Mouse (Mus musculus) gastrocnemius, adult 2 months (tissue): ENCODE data around the gene Zdhhc17. TPM values are rescaled to one million over a fixed set of nuclear protein-coding genes. Genes with fewer than 3 reads are reported as not detected.

Source experiments
- DNase-seq: peaks from one replicate; pipeline ENCODE4 v3.0.0; 2022
- H3K27ac ChIP-seq: fragments of 200-600 bp; 2 replicates; pipeline ENCODE4 v1.8.1; 2022; ENCODE audit warnings: mild to moderate bottlenecking
- H3K4me3 ChIP-seq: fragments of 200-600 bp; 2 replicates; pipeline ENCODE4 v1.8.1; 2022; ENCODE audit warnings: mild to moderate bottlenecking, moderate library complexity
- CTCF ChIP-seq: fragments of 200-600 bp; IDR thresholded peaks from 2 replicates; pipeline ENCODE4 v1.8.1; 2022; ENCODE audit warnings: antibody characterized with exemption, mild to moderate bottlenecking, moderate library complexity
- intact Hi-C: fragments of 180-260 bp; cut with DNase I; formaldehyde crosslinking; loops from one replicate; pipeline ENCODE4 v1.15.1; 2025
- long read RNA-seq, 2 experiments: library from polyadenylated mRNA; stranded (forward); transcript quantifications; one replicate each; pipeline ENCODE4 v2.0.0; 2021
- total RNA-seq, 2 experiments: library from RNA; stranded (reverse); gene quantifications; 2 replicates each; pipeline ENCODE4 v1.2.3; 2021

Zdhhc17 gene
- total RNA-seq: 10 to 100 TPM; 21.3 to 24.0 TPM
- long read RNA-seq, experiment 1, partial matches to known transcripts: 1 of 4 reads
- long read RNA-seq, experiment 1, other reads (novel, unspliced or antisense): 3 of 4 reads
- long read RNA-seq, experiment 2, partial matches to known transcripts: 1 of 1 reads
- long read RNA-seq, experiment 2, other reads (novel, unspliced or antisense): 0 of 1 reads

DNA sequence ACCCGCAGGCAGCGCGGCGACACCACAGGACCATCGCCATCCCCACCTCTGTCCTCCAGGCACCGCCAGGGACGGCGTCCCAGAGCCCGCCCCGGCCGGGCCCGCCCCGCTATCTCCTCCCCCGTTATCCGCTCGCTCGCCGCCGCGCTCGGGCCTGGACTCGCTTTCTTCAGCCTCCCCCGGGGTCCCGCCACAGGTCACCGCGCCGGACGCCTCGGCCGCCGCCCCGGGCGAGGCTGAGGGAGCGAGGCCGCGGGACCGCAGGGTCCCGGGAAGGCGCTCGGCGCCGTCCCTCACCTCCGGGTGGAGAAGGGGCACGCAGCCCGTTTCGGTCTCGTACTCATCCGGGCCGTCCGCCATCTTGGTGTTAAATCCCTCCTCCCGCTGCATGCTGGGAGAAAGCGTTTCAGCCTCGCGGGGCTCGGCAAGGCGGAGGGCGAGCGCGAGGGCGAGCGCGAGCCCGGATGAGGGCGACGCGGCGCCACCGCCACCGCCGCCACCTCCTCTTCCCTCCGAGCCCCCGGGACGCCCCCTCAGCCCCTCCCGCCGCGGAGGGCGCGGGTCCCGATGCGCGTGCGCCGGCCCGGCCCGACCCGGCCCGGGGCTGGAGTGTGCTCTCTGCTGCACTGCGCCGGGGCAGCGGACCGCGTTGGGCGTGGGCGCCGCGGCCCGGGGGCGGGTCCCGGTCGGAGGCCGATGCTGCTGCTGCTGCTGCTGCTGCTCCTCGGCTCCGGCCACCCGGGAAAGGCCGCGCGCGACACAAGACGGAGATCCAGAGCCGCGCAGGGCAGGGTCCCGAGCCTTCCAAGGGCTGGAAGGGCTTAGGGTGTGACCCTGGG is at the start of gene Zdhhc17:
Gene Zdhhc17, minus strand, starts transcription at position 500 of the 839 bp plus-strand sequence.
- H3K27ac ChIP-seq: peak within 1 kb of the TSS; percentile 100
- H3K4me3 ChIP-seq: peak within 1 kb of the TSS; percentile 90
- DNase-seq: peak; percentile 93
- TF ChIP-seq CTCF: peak; percentile 21; the same call in 1 of the 2 replicates
- intact Hi-C loops: loop anchor here (2.0 kb wide), 1 partner anchor 19 kb away; no protein-coding TSS in a partner anchor

DNA sequence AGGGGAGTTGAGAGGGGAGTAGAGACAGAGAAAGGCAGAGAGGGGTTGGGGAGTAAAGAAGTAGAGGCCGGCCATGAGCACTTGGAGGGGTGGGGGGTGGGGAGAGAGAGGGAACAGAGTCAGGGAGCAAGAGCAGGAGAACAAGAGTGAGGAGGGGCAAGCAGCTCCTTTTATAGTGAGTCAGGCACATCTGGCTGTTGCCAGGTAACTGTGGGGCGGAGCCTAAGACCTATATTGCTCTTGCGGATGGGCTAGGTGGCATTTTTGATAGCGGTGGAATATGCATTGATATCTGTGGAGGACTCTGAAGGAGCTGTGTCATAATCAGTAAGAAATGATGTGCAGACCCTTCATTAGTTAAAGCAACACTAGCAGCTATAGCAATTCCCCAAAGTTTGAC is 45.8 kb upstream of the Zdhhc17 start:
- no peak for DNase-seq
- no peak overlapping the region for H3K27ac ChIP-seq
- no peak overlapping the region for H3K4me3 ChIP-seq
- TF ChIP-seq CTCF: no peak
- intact Hi-C loops: no loop called here

DNA sequence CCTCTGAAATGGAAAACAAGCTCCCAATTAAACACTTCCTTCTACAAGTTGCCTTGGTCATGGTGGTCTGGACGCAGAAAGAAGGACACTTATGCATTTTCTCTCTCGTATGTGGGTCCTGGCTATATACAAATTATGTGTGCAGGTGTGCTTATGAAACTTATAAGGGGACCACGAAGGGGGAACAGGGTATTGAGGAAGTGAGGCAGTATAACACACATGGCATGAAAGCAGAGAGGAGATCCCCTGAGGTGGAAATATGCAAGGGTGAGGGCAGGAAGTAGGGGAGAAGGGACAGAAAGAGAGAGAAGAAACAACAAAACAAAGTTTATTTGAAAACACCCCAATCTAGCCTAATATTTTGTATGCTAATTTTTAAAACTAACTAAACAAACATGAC is 41.7 kb upstream of the Zdhhc17 start:
- no peak overlapping the region for H3K4me3 ChIP-seq
- no peak for DNase-seq
- no peak overlapping the region for H3K27ac ChIP-seq
- intact Hi-C loops: no loop called here
- no peak for TF ChIP-seq CTCF

DNA sequence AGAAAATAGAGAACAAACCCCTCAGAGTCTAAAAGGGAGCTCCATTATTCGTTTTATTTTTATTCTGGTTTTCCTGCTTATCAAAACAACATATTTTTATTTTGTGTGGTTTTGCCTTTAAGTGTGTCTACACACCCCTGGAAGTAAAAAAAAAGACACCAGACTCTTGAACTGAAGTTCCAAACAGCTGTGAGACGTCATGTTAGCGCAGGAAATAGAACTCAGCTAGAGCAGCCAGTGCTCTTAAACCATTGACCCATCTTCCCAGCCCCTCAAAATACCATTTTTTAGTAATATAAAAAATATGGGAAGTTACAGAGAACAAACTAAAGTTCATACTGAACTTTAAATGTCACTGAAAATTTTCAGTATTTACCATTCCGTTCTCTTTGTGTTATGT is 40.6 kb upstream of the Zdhhc17 start:
- Histone ChIP-seq H3K4me3 (no peak overlapping the region), H3K27ac (no peak overlapping the region)
- no peak for DNase-seq
- intact Hi-C loops: no loop called here
- TF ChIP-seq CTCF: no peak

DNA sequence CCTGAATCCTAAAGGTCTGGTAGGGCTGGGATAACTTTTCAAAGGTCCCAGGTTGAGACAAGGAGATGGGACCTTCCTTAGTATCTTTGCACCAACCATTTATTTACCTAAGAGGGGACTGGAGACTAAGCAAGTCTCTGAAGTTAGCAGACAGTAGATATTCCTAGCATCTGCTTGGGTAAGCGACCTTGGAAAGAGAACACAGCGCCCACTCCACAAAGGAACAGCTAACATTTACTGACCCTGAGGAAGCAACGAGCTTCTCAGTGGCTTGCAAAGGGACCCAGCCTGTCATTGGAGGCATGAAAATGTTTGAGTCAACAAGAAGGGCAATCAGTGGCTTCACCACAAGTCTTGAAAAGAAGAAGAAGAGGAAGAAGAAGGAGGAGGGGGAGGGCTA is 40.1 kb upstream of the Zdhhc17 start:
- intact Hi-C loops: no loop called here
- H3K27ac ChIP-seq: no peak overlapping the region
- no peak overlapping the region for H3K4me3 ChIP-seq
- TF ChIP-seq CTCF: no peak
- DNase-seq: no peak

DNA sequence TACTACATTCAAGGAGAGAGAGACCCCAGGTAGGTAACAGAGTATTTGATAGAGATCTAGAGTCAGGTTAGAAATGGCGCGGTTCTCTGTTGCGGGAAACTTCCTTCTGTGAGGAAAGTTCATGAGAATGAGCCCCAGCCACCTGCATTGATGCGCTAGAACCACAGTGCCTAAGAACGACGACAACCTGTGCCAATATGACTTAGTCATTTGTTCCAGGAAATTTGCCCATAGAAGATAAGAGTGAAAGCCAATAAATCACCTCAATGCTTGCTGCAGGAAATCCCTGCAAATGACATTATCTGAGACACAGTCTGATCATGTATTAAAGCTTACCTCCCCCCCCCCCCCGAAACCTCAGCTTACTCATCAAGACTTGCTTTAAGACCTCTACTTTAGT is 38.0 kb upstream of the Zdhhc17 start:
- no peak for DNase-seq
- H3K27ac ChIP-seq: no peak overlapping the region
- H3K4me3 ChIP-seq: no peak overlapping the region
- intact Hi-C loops: no loop called here
- TF ChIP-seq CTCF: no peak

DNA sequence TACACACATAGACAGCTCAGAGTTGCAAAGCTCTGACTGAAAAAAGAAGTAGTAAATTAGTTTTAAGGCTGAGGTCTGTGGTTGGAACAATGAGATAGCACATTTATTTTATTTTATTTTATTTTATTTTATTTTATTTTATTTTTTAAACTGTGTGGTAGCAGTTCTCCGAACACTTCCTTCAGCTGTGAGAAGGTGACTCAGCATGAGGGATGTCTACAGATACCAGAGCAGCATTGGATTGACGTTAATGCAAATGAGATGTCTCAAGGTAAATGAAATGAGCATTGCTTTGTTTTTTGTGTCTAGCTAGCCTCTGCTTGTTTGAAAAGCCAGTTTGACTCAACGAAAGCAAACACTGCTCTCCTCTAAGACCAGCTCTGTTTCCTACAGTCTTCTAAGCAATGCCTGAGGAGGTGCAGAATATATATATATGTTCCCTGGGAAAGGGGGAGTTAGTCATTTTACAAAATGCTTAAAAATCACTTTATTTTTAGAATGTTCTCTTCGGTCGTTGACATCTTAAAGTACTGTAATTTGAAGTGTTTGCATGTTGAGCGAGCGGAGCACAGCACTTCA is 30.2 kb upstream of the Zdhhc17 start:
- TF ChIP-seq CTCF: no peak
- intact Hi-C loops: no loop called here
- no peak for DNase-seq
- H3K27ac ChIP-seq: no peak overlapping the region
- H3K4me3 ChIP-seq: no peak overlapping the region

DNA sequence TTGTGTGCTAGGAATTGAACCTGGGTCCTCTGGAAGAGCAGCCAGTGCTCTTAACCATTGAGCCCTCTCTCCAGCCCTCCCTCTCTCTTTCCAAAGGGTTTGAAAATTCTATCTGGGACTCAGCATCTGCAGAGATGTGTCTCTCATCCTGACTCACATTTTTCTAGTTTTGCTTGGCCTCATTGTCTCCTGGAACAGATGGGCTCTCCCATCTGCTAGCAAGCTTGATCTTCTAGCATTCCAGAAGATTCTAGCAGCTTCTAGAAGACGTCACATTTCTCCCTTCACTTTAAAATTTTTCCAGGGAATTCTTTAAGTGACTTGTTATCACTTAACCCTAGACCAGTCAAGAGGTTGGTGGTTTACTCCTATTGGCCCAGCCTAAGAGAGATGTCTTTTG is 26.9 kb upstream of the Zdhhc17 start:
- H3K4me3 ChIP-seq: no peak overlapping the region
- no peak overlapping the region for H3K27ac ChIP-seq
- DNase-seq: no peak
- TF ChIP-seq CTCF: no peak
- intact Hi-C loops: no loop called here

DNA sequence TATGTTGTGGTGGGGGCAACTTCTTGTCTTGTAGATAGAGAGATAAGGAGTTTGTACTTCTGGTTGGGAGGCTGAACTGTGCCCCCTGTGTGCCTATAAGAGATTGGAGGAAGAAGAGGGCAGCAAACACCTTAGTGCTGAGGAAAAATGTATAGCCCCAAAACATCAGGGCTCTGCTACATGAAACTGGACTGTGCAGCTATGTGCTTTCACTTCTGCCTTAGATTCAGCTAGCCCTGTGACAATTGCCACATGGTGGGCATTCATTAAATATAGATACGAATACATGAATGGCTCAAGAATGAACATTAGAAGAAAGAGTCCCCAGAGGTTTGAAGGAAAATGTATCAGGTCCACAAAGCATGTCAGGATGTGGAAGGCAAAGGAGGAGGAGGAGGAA is 25.2 kb upstream of the Zdhhc17 start:
- no peak overlapping the region for H3K4me3 ChIP-seq
- no peak for TF ChIP-seq CTCF
- no peak overlapping the region for H3K27ac ChIP-seq
- intact Hi-C loops: no loop called here
- no peak for DNase-seq

DNA sequence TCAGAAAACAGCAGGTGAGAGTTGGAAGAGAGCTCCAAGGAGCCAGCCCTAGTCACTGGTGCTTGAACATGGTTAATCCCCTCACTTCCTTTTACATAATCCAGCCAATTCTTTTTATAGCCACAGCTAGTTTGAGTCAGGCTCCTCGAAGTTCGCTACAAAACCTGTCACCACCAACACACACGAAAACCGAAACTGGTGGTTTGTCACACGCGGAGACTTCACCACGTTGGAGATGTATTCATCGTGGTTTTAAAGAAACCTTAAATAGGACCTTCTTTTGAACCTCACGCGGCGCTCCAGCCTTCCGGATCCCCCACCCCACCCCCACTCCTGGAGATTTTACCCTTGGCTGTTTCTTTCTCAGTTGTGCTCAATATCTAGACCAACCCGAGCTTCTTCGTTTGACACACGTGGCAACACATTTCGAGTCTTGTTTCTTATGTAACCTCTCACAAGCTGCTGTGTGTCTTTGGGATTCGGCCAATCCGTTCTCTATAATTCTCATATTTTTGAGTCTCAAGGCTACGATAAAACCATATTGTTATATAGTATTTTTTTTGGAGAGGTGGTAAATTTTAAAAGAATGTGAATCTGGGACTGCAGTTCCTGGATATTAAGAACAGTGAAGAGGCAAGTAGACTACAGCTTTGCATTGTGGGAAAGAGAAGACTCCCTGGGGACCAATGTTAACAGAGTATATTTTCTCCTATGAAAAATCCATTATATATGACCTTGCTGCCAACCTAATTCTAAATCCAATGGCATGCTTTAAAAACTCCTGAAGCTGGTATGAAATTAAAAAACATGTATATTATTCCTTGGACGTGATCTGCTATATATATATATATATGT is 21.8 kb upstream of the Zdhhc17 start:
- intact Hi-C loops: loop anchor here (5.0 kb wide), 1 partner anchor 51 kb away; no protein-coding TSS in a partner anchor
- Histone ChIP-seq H3K4me3 (peak overlapping the region; percentile 74), H3K27ac (peak overlapping the region; percentile 87)
- no peak for TF ChIP-seq CTCF
- DNase-seq: peak; percentile 27

DNA sequence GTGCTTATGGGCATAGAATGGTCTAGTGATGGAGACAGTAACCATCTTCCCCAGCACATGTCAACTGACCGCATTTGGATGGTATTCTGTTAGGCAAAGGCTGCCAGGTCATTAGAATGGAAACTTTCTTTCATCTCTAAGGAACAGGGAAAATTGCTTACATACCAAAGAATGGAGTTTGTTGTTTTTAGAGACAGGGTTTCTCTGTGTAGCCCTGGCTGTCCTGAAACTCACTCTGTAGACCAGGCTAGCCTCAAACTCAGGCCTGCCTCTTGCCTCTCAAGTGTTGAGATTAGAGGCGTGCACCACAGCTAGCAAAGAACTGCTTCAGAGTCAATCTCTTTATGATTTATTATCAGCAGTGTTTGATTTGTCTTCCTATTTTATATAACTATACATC is 20.9 kb upstream of the Zdhhc17 start:
- intact Hi-C loops: loop anchor here (5.0 kb wide), 1 partner anchor 51 kb away; no protein-coding TSS in a partner anchor
- TF ChIP-seq CTCF: no peak
- DNase-seq: no peak
- Histone ChIP-seq H3K27ac (peak overlapping the region; percentile 87), H3K4me3 (peak overlapping the region; percentile 74)

DNA sequence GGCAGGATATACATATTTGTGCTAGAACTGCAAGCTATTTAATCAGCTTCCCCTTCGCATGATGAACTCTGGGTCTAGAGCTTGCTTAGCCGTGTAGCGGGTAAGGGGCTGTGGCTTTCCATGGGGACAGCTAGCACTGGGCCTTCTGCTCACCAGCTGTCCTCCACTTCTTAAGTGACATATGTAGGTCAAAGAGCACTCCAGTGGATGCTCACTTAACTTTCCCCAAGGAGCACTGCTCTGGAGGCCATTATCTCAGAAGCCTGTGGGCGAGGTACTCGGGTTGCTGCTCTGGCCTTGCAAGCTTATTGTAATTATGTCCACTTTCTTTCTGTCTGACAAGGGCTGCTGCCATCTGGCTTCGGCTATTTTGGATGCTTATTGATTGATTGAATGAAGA is 16.2 kb upstream of the Zdhhc17 start:
- Histone ChIP-seq H3K4me3 (no peak overlapping the region), H3K27ac (no peak overlapping the region)
- DNase-seq: no peak
- intact Hi-C loops: no loop called here
- no peak for TF ChIP-seq CTCF

DNA sequence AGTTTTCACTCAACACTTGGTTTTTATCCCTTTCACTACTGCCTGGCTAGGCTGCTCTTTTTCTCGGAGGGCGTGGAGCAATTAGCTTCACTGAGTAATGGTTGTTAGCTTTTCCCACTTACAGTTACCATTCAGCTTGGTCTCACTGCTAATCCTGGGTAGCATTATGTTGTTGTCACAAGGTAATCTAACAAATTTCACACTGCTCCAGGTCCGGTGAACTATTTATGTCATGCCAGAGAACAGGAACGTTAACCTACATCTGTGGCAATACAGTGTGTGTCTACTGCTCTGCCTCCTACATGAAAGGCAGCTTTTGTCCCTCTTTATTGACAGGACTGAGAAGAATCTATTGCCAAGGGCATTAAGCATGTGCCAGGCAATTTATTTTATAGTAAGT is 14.8 kb upstream of the Zdhhc17 start:
- Histone ChIP-seq H3K27ac (no peak overlapping the region), H3K4me3 (no peak overlapping the region)
- DNase-seq: no peak
- intact Hi-C loops: no loop called here
- no peak for TF ChIP-seq CTCF
